Mouse (Mus musculus) G1E-ER4 (cell line): Measurements from ENCODE around the gene Ccdc32. TPM values are rescaled to one million over a fixed set of nuclear protein-coding genes. Genes with fewer than 3 reads are reported as not detected.

Source experiments
- GATA1 ChIP-seq: IDR thresholded peaks from one replicate; pipeline ENCODE4 v1.8.0; 2012; ENCODE audit warnings: low read length, inconsistent platforms
- polyA plus RNA-seq: library from polyadenylated mRNA; stranded (reverse); fragments of >175 nt; gene quantifications from 2 replicates; pipeline ENCODE4 v1.2.3, GENCODE M21; 2012

Gene Ccdc32
- polyA plus RNA-seq, 1 experiment = 14.8 TPM

- TF ChIP-seq GATA1 = no peak
These were observed 52.3 kb downstream of the Ccdc32 start for GRCm38 (mm10) chr2:118976941-118977340.

- no peak for TF ChIP-seq GATA1
These were observed 52.8 kb downstream of the Ccdc32 start for GRCm38 (mm10) chr2:118976282-118976929.

GRCm38 (mm10) chr2:118975855-118976254 is 53.3 kb downstream of the Ccdc32 start:
- TF ChIP-seq GATA1 = no peak

GRCm38 (mm10) chr2:118972687-118973376 is 56.4 kb downstream of the Ccdc32 start:
- TF ChIP-seq GATA1 = no peak

- no peak for TF ChIP-seq GATA1
These were observed 57.1 kb downstream of the Ccdc32 start for GRCm38 (mm10) chr2:118972048-118972447.

- no peak for TF ChIP-seq GATA1
These were observed 59.5 kb downstream of the Ccdc32 start for GRCm38 (mm10) chr2:118969585-118970147.

Other genes starting within 250 kb of the Ccdc32 start
- 0.02 and 0.03 TPM in 2 replicates for gene Disp2, start 249.7 kb downstream of the Ccdc32 start, polyA plus RNA-seq
- gene Knstrn, start 215.4 kb downstream of the Ccdc32 start, polyA plus RNA-seq = 100 and 129 TPM in 2 replicates
- 4.7 and 10.5 TPM in 2 replicates for gene Ivd, start 167.4 kb downstream of the Ccdc32 start, polyA plus RNA-seq
- 60.4 and 68.6 TPM in 2 replicates for gene Bahd1, start 129.0 kb downstream of the Ccdc32 start, polyA plus RNA-seq
- gene Chst14, start 102.9 kb downstream of the Ccdc32 start, polyA plus RNA-seq = 6.0 and 9.3 TPM in 2 replicates
- gene Rpusd2, start 5.4 kb upstream of the Ccdc32 start, polyA plus RNA-seq = 5.8 and 7.1 TPM in 2 replicates
- gene Knl1, start 17.7 kb upstream of the Ccdc32 start, polyA plus RNA-seq = 10.4 and 12.1 TPM in 2 replicates
- gene Rad51, start 83.4 kb upstream of the Ccdc32 start, polyA plus RNA-seq = 32.6 and 40.6 TPM in 2 replicates
- gene Rmdn3, start 127.6 kb upstream of the Ccdc32 start, polyA plus RNA-seq = 62.5 and 66.8 TPM in 2 replicates
- 10.1 and 12.6 TPM in 2 replicates for gene Gchfr, start 138.4 kb upstream of the Ccdc32 start, polyA plus RNA-seq
- not detected in 2 replicates for gene Gm14137, start 145.1 kb upstream of the Ccdc32 start, polyA plus RNA-seq
- gene Zfyve19, start 179.2 kb upstream of the Ccdc32 start, polyA plus RNA-seq = 25.3 and 25.8 TPM in 2 replicates
- gene Dnajc17, start 179.4 kb upstream of the Ccdc32 start, polyA plus RNA-seq = 37.2 and 46.4 TPM in 2 replicates
- gene Ppp1r14d, start 200.5 kb upstream of the Ccdc32 start, polyA plus RNA-seq = not detected in 2 replicates
- gene Spint1, start 208.0 kb upstream of the Ccdc32 start, polyA plus RNA-seq = not detected in 2 replicates
- not detected in 2 replicates for gene Rhov, start 241.9 kb upstream of the Ccdc32 start, polyA plus RNA-seq